Mouse (Mus musculus) left cerebral cortex, adult 6 months (tissue): ENCODE measurements around the gene Lgr5. TPM values are rescaled to one million over a fixed set of nuclear protein-coding genes. Genes with fewer than 3 reads are reported as not detected.

Experiments used
- long read RNA-seq, 2 experiments: library from polyadenylated mRNA; unstranded; transcript quantifications; one replicate each; pipeline ENCODE4 v2.0.0; 2019 to 2020
- polyA plus RNA-seq: library from polyadenylated mRNA; unstranded; fragments of <200 nt; fragmentation: Nextera tagmentation; gene quantifications from 2 replicates; pipeline ENCODE4 v1.2.3, GENCODE M21; 2021

The Lgr5 gene
- 1.3 and 1.8 TPM in 2 replicates for polyA plus RNA-seq
- long read RNA-seq, experiment 1, full-length matches to known transcripts, result 1 of 2 reads
- long read RNA-seq, experiment 1, partial matches to known transcripts, result 1 of 2 reads
- long read RNA-seq, experiment 1, other reads (novel, unspliced or antisense), result 0 of 2 reads
- long read RNA-seq, experiment 2, result 0 reads

DNA sequence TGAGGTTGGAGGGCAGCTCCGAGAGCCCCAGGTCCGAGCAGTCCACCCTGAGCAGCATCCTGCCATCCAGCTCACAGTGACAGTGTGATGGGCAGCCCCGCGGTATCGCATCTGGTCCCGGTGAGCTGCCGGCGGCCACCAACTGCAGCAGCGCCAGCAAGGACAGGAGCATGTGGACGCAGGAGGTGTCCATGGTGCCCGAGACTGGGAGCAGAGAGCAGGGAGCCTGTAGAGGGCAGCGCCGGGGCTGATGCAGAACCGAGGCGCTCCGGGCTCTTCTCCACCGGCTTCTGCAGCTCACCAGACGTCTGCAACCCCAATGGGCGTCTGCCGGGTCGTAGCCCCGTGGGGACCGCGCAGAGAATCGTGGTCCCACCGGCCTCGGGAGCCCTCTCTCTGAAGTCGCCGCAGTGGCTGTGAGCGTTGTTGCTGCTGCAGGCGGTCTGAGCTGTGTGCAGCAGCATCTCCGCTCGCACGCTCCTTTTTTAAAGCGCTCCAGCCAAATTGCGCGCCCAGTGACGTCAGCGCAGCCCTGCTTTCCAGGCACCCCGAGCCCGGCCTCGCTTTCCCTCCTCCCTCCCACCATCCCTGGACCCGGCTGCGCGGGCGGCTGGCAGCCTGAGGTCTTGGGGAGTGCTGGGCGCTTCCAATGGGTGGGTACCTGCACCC, at the start of gene Lgr5:
Gene Lgr5, minus strand, starts transcription at position 480 of the 669 bp plus-strand sequence.

GRCm38 (mm10) chr10:115569712-115570491, 17.7 kb downstream of the Lgr5 start, which contains the start of gene A930009A15Rik:
A930009A15Rik (plus strand) TSS chr10:115569986.

Other genes with a start within 250 kb of the Lgr5 start
- 27.5 and 35.7 TPM in 2 replicates for gene Tmem19, start 225.3 kb downstream of the Lgr5 start, polyA plus RNA-seq
- 6.4 and 7.2 TPM in 2 replicates for gene Thap2, start 203.3 kb downstream of the Lgr5 start, polyA plus RNA-seq
- gene Zfc3h1, start 202.8 kb downstream of the Lgr5 start, polyA plus RNA-seq, result 3.3 and 3.5 TPM in 2 replicates
- 0.21 and 0.23 TPM in 2 replicates for gene A930009A15Rik, start 17.8 kb downstream of the Lgr5 start, polyA plus RNA-seq
- gene Tspan8, start 229.1 kb upstream of the Lgr5 start, polyA plus RNA-seq, result 0.93 and 1.2 TPM in 2 replicates